Mouse (Mus musculus) c-Kit-positive CD71-positive TER-119-negative erythroid progenitor cells, embryonic 14.5 days (primary cell): Measurements from ENCODE around the gene Tac2.
"Not testable (repeated sequence)": the region's sequence is repeated elsewhere in the genome, so short reads cannot be mapped to it uniquely, and the experiment has no call there.

ENCODE experiments used
- DNase-seq: peaks from one replicate; pipeline ENCODE4 v3.0.0-alpha.2; 2013; ENCODE audit warnings: low read depth

The Tac2 gene

GRCm38 (mm10) chr10:127759181-127760110 is 35.2 kb downstream of the Tac2 start, which contains the start of the genes Rdh1 and Rdh16f1:
Rdh1 (plus strand) TSS chr10:127759721.
Rdh16f1 (plus strand) TSS chr10:127759787.
- DNase-seq, result no peak

- DNase-seq, result not testable (repeated sequence)
Observed at GRCm38 (mm10) chr10:127762926-127763325, 38.6 kb downstream of the Tac2 start.

- DNase-seq, result no peak
Observed at GRCm38 (mm10) chr10:127763914-127764680, 39.8 kb downstream of the Tac2 start.

DNA sequence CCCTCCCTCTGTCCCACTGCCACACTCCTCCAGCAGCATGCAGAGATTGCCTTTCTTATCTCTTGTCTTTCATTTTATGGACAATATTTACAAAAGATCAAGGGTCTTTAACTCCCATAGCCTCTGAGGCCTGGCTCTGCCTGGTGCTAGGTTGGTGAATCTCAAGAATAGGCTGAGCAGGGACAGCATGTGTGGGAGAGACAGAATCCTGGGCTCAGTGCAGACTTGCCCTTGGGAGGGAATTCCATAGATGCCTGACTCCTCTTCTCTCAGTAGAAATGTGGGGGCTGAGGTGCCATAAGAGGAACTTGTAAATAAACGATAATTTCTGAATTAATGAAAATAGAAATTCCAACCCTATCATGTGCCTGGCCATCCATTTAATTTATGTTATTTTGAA is 42.3 kb downstream of the Tac2 start:
- no peak for DNase-seq

DNA sequence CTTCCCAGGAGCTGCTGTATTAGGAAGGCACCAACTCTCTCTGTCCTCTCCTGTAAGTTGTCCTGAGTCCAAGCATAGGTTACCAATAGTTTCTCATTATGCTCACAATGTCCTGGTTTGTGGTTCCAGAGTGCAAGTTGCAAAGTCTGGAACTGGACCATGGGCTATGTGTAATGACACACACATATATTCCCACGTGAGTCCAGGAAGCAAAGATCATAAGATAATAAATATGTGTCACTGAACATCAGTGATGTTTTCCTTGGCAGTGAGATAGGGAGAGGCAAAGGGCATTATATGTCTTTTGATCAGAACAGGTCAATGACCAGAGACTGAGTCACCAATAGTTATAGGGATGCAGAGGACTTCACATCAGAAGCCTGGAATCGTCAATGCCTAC is 51.7 kb downstream of the Tac2 start, which contains the start of gene Rdh9:
Gene Rdh9 (plus strand): TSS at position 376 of the 400 bp plus-strand sequence.
- DNase-seq, result no peak
